Mouse (Mus musculus) left cerebral cortex, postnatal 25 days (tissue): ENCODE measurements around the gene Uchl4. TPM values are rescaled to one million over a fixed set of nuclear protein-coding genes. Genes with fewer than 3 reads are reported as not detected.
"Not testable (repeated sequence)": the region's sequence is repeated elsewhere in the genome, so short reads cannot be mapped to it uniquely, and the experiment has no call there.

Experiments used
- DNase-seq, 2 experiments: peaks; one replicate each; pipeline ENCODE4 v3.0.0; 2022; ENCODE audit warnings: low spot score in 2 of 2, mixed read lengths in 1 of 2
- intact Hi-C: fragments of 180-260 bp; cut with DNase I; formaldehyde crosslinking; loops from one replicate; pipeline ENCODE4 v1.15.1; 2025
- total RNA-seq, 2 experiments: library from RNA; stranded (reverse); gene quantifications; 2 replicates each; pipeline ENCODE4 v1.2.3; 2021

Uchl4 gene
- total RNA-seq, result 1 to 10 TPM; 2.1 to 4.6 TPM

- DNase-seq, result no peak
- intact Hi-C loops, result no loop called here
Measured at GRCm38 (mm10) chr9:64234768-64235435, at the start of gene Uchl4. TSS of gene Uchl4 (plus strand) at chr9:64235201.

- no peak for DNase-seq
- intact Hi-C loops, result no loop called here
Measured at GRCm38 (mm10) chr9:64193879-64194278, 41.1 kb upstream of the Uchl4 start.

GRCm38 (mm10) chr9:64195554-64195953 lies 39.4 kb upstream of the Uchl4 start:
- intact Hi-C loops, result no loop called here
- DNase-seq, result peak; percentile 72 to 91

GRCm38 (mm10) chr9:64197524-64197923 lies 37.5 kb upstream of the Uchl4 start:
- DNase-seq, result no peak
- intact Hi-C loops, result no loop called here

GRCm38 (mm10) chr9:64198068-64198762 lies 36.8 kb upstream of the Uchl4 start:
- no peak for DNase-seq
- intact Hi-C loops, result no loop called here

GRCm38 (mm10) chr9:64198763-64199418 lies 36.1 kb upstream of the Uchl4 start:
- intact Hi-C loops, DNase-seq: not testable (repeated sequence)

- intact Hi-C loops, result no loop called here
- DNase-seq, result no peak
Measured at GRCm38 (mm10) chr9:64199897-64200296, 35.1 kb upstream of the Uchl4 start.

GRCm38 (mm10) chr9:64202331-64202730 lies 32.7 kb upstream of the Uchl4 start:
- DNase-seq, result no peak
- intact Hi-C loops, result no loop called here

- DNase-seq, result no peak
- intact Hi-C loops, result no loop called here
Measured at GRCm38 (mm10) chr9:64202866-64203265, 32.1 kb upstream of the Uchl4 start.

- DNase-seq, result no peak
- intact Hi-C loops, result no loop called here
Measured at GRCm38 (mm10) chr9:64207509-64208084, 27.4 kb upstream of the Uchl4 start.

- DNase-seq, result no peak
- intact Hi-C loops, result no loop called here
Measured at GRCm38 (mm10) chr9:64214452-64214851, 20.5 kb upstream of the Uchl4 start.

GRCm38 (mm10) chr9:64216090-64216489 lies 18.9 kb upstream of the Uchl4 start:
- intact Hi-C loops, result no loop called here
- no peak for DNase-seq

GRCm38 (mm10) chr9:64216641-64217040 lies 18.4 kb upstream of the Uchl4 start:
- intact Hi-C loops, result no loop called here
- DNase-seq, result no peak

GRCm38 (mm10) chr9:64217887-64218286 lies 17.1 kb upstream of the Uchl4 start:
- no peak for DNase-seq
- intact Hi-C loops, result no loop called here

- peak in 1 of 2 experiments; percentile 51 for DNase-seq
- intact Hi-C loops, result no loop called here
Measured at GRCm38 (mm10) chr9:64219305-64219704, 15.7 kb upstream of the Uchl4 start.

- intact Hi-C loops, result no loop called here
- no peak for DNase-seq
Measured at GRCm38 (mm10) chr9:64219772-64220420, 15.1 kb upstream of the Uchl4 start.

GRCm38 (mm10) chr9:64220603-64221002 lies 14.4 kb upstream of the Uchl4 start:
- no peak for DNase-seq
- intact Hi-C loops, result no loop called here

- DNase-seq, result peak; percentile 35 to 55
- intact Hi-C loops, result no loop called here
Measured at GRCm38 (mm10) chr9:64221480-64221879, 13.5 kb upstream of the Uchl4 start.

- DNase-seq, result no peak
- intact Hi-C loops, result loop anchor here (2.0 kb wide), 1 partner anchor 31 kb away; the partner anchor contains the start of gene Map2k1
Measured at GRCm38 (mm10) chr9:64222098-64222497, 12.9 kb upstream of the Uchl4 start.

- intact Hi-C loops, result no loop called here
- no peak for DNase-seq
Measured at GRCm38 (mm10) chr9:64225805-64226204, 9.2 kb upstream of the Uchl4 start.
